Mouse (Mus musculus): Measurements from ENCODE around the gene Cep83. TPM values are rescaled to one million over a fixed set of nuclear protein-coding genes. Genes with fewer than 3 reads are reported as not detected.

The Cep83 gene
- 20.3 and 20.9 TPM in 2 replicates for polyA plus RNA-seq (2015; fragmentation: Nextera tagmentation; extraction: Ambion mirVana)

DNA sequence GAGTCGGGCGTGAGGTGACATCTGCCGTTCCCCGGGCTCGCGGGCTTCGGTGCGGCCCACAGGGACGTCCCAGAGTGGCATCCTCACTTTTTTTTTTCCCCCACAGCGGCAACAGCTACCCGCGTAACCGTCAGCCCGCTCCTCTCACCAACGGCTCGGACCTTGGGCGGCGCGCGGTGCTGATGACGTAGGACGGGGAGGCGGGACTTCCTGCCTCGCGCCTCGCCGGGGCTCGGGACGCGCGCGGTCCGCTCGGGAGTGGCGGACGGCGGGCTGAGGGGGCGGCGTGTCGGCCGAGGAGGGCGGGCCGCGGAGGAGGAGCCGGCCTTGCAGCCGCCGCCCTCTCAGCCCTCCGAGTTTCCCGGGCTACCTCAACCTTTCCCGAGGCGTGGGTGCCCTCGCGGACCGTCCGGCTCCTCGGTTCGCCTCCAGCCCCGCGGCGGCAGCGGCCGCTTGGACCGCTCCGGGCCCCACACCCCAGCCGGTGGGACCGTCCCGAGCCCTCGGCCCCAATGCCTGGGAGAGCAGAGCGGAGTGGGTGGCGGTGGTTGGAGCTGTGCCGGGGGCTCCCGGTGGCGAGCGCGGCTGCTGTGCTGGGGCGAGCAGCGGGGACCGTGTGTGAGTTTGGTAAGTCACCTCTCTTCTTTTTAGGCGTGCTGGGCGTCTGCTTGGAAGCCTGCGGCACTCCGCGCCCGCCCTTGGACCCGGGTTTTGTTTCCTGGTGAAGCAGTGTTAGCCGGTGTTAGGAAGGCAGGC lies at the start of gene Cep83:
Gene Cep83 (plus strand): TSS at position 235 of the 756 bp plus-strand sequence.
- no peaks in the 10 kb centered on the region for H3K9me3 ChIP-seq (ENCODE audit: control insufficient read depth, low read length)
- no peaks in the 10 kb centered on the region for H3K27me3 ChIP-seq (ENCODE audit: control insufficient read depth, insufficient read depth, low read depth, low read length)
- H3K36me3 ChIP-seq (ENCODE audit: control insufficient read depth, insufficient read depth, low read length), result no peaks in the 10 kb centered on the region
- under 1% methylated on average over 71 of the region's 86 CpGs for WGBS
- peaks cover 7% of the 10 kb centered on the region for H3K4me1 ChIP-seq (replicated peaks; ENCODE audit: control insufficient read depth, insufficient read depth, low read length)
- peak within 1 kb of the TSS; percentile 74 for H3K4me2 ChIP-seq (ENCODE audit: low read depth, low read length)
- H3K4me3 ChIP-seq (ENCODE audit: low read length), result peak within 1 kb of the TSS; percentile 99
- ATAC-seq (ENCODE audit: low read depth), result peak; percentile 99
- H3K9ac ChIP-seq (ENCODE audit: low read length), result peak within 1 kb of the TSS; percentile 98
- peak within 1 kb of the TSS; percentile 94 for H3K27ac ChIP-seq (ENCODE audit: low read length)

DNA sequence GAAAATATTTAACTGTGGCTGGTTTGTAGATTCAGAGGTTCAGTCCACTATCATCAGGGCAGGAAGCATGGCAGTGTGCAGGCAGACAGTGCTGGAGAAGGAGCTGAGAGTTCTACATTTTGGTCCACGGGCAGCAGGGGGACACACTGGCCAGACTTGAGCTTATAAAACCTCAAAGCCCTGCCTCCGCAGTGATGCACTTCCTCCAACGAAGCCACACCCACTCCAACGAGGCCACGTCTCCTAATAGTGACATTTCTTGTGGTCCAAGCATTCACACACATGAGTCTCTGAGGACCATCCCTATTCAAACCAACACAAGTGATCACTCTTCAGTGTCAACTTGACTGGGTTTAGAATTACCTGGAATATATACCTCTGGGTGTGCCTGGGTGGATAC lies 49.2 kb upstream of the Cep83 start:
- H3K4me3 ChIP-seq (ENCODE audit: low read length), result no peak overlapping the region
- no peaks in the 10 kb centered on the region for H3K36me3 ChIP-seq (ENCODE audit: control insufficient read depth, insufficient read depth, low read length)
- H3K9ac ChIP-seq (ENCODE audit: low read length), result no peak overlapping the region
- H3K9me3 ChIP-seq (ENCODE audit: control insufficient read depth, low read length), result no peaks in the 10 kb centered on the region
- ATAC-seq (ENCODE audit: low read depth), result no peak
- no peak overlapping the region for H3K27ac ChIP-seq (ENCODE audit: low read length)
- no peaks in the 10 kb centered on the region for H3K4me1 ChIP-seq (replicated peaks; ENCODE audit: control insufficient read depth, insufficient read depth, low read length)
- no peak overlapping the region for H3K4me2 ChIP-seq (ENCODE audit: low read depth, low read length)
- H3K27me3 ChIP-seq (ENCODE audit: control insufficient read depth, insufficient read depth, low read depth, low read length), result no peaks in the 10 kb centered on the region
- 72% methylated on average over 5 of the region's 5 CpGs for WGBS

DNA sequence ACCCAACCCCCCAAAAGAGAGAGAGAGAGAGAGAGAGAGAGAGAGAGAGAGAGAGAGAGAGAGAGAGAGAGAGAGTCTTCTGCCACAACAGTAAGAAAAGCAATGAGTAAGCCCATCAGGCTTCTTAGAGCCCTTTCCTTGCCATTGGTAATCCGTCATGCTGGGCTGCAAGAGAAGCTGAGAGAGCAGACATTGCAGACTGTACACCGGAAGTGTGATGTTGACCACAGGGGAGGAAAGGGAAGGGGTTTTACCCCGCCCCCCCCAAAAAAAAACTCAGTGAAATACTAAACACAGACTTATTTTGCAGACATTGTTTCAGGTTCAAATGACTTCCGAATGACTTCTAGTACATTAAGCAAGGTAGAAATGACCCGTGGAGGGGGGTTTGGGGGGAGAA lies 48.4 kb upstream of the Cep83 start:
- WGBS, result 54% methylated on average over 5 of the region's 5 CpGs
- Histone ChIP-seq H3K4me3 (ENCODE audit: low read length) (no peak overlapping the region), H3K4me1 (replicated peaks; ENCODE audit: control insufficient read depth, insufficient read depth, low read length) (no peaks in the 10 kb centered on the region), H3K9ac (ENCODE audit: low read length) (no peak overlapping the region), H3K36me3 (ENCODE audit: control insufficient read depth, insufficient read depth, low read length) (no peaks in the 10 kb centered on the region), H3K27me3 (ENCODE audit: control insufficient read depth, insufficient read depth, low read depth, low read length) (no peaks in the 10 kb centered on the region), H3K27ac (ENCODE audit: low read length) (no peak overlapping the region), H3K4me2 (ENCODE audit: low read depth, low read length) (no peak overlapping the region), H3K9me3 (ENCODE audit: control insufficient read depth, low read length) (no peaks in the 10 kb centered on the region)
- ATAC-seq (ENCODE audit: low read depth), result no peak

DNA sequence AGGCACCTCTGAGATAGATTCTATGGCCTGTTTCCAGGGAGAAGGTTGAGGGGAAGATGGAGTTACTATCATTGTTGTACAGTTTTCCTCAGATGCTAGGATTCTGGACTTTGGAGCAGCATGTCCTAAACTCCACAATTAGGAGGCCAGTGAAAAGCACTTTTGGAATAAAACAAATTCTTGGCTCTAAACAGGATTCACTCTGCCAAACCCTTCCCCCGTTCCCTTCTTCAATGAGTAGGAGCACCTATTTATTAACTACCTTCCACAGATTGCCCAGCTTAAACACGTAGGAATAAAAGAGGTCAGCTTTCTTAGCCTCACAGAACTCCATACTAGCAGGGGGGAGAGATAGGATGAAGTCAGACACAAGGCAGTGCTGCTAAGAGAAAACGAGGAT lies 24.4 kb upstream of the Cep83 start:
- Histone ChIP-seq H3K9ac (ENCODE audit: low read length) (no peak overlapping the region), H3K27me3 (ENCODE audit: control insufficient read depth, insufficient read depth, low read depth, low read length) (no peaks in the 10 kb centered on the region), H3K4me1 (replicated peaks; ENCODE audit: control insufficient read depth, insufficient read depth, low read length) (no peaks in the 10 kb centered on the region), H3K9me3 (ENCODE audit: control insufficient read depth, low read length) (no peaks in the 10 kb centered on the region), H3K4me2 (ENCODE audit: low read depth, low read length) (no peak overlapping the region), H3K27ac (ENCODE audit: low read length) (no peak overlapping the region), H3K4me3 (ENCODE audit: low read length) (no peak overlapping the region), H3K36me3 (ENCODE audit: control insufficient read depth, insufficient read depth, low read length) (no peaks in the 10 kb centered on the region)
- 61% methylated on average over 3 of the region's 3 CpGs for WGBS
- ATAC-seq (ENCODE audit: low read depth), result no peak

DNA sequence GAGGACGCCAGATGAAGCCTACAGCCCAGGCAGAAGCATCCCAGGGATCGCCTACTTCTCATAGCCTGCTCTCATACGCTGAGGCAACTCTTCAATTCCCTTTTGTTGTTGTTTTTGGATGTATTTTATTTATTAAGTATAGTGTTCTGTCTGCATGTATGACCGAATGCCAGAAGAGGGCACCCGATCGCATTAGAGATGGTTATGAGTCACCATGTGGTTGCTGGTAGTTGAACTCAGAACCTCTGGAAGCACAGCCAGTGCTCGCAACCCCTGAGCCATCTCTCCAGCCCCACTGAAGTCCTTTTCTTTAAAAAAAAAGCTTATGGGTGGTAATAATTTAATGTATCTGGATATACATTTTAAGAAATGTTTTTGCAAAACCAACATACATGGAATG lies 24.0 kb upstream of the Cep83 start:
- Histone ChIP-seq H3K4me1 (replicated peaks; ENCODE audit: control insufficient read depth, insufficient read depth, low read length) (no peaks in the 10 kb centered on the region), H3K27me3 (ENCODE audit: control insufficient read depth, insufficient read depth, low read depth, low read length) (no peaks in the 10 kb centered on the region), H3K9me3 (ENCODE audit: control insufficient read depth, low read length) (no peaks in the 10 kb centered on the region), H3K4me2 (ENCODE audit: low read depth, low read length) (no peak overlapping the region), H3K9ac (ENCODE audit: low read length) (no peak overlapping the region), H3K36me3 (ENCODE audit: control insufficient read depth, insufficient read depth, low read length) (no peaks in the 10 kb centered on the region), H3K27ac (ENCODE audit: low read length) (no peak overlapping the region), H3K4me3 (ENCODE audit: low read length) (no peak overlapping the region)
- no peak for ATAC-seq (ENCODE audit: low read depth)
- 87% methylated on average over 7 of the region's 7 CpGs for WGBS

DNA sequence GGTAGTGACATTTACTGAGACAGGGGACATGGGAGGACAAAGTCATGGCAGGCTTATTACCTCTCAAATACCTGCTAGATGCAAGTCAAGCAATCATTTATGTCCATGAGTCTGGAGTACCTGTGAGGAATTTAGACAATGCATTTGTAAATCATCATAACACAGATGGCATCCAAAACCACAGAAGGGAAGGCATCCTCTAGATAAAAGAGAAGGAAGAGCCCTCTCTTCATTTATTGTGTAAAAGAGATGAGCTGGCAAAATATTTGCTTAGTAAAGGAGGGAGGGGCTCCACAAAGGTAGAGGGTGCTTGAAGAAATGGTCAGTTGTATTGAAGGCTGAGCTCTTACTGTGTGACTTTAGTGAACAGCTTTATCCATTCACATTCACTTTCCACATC lies 20.3 kb upstream of the Cep83 start:
- ATAC-seq (ENCODE audit: low read depth), result no peak
- Histone ChIP-seq H3K27me3 (ENCODE audit: control insufficient read depth, insufficient read depth, low read depth, low read length) (no peaks in the 10 kb centered on the region), H3K9me3 (ENCODE audit: control insufficient read depth, low read length) (no peaks in the 10 kb centered on the region), H3K4me3 (ENCODE audit: low read length) (no peak overlapping the region), H3K4me1 (replicated peaks; ENCODE audit: control insufficient read depth, insufficient read depth, low read length) (no peaks in the 10 kb centered on the region), H3K4me2 (ENCODE audit: low read depth, low read length) (no peak overlapping the region), H3K36me3 (ENCODE audit: control insufficient read depth, insufficient read depth, low read length) (no peaks in the 10 kb centered on the region), H3K27ac (ENCODE audit: low read length) (no peak overlapping the region), H3K9ac (ENCODE audit: low read length) (no peak overlapping the region)

DNA sequence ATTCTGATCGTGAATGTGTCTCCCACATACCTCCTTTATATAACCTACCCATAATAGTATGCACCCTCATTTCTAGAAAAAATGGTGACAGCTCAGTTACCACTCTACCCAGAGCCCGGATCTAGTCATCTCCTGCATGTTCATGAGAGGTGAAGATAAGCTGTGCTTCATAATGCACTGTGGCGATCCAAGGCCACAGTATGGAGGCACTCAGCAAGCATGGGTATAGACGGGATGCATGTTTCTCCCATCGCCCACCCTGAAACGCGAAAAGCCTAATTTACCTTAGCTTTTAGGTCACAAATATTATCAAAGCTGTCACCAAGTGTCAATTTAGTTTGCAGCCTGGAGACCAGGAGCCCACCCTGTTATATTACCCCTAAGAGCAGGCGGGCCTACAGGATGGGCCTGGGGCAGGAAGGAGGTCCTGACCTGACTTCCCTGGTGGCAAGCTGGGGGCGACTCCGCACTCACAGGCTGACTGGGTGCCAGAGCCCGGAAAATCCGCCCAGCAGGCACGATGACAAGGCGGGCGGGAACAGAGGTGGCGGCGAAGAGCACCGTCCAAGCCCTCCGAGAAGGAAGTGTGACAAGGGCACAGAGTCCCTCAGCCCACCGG lies 544 bp upstream of the Cep83 start:
- WGBS, result 1% methylated on average over 20 of the region's 20 CpGs
- H3K27me3 ChIP-seq (ENCODE audit: control insufficient read depth, insufficient read depth, low read depth, low read length), result no peaks in the 10 kb centered on the region
- H3K4me2 ChIP-seq (ENCODE audit: low read depth, low read length), result peak overlapping the region; percentile 74
- H3K4me3 ChIP-seq (ENCODE audit: low read length), result peak overlapping the region; percentile 99
- peak; percentile 76 for ATAC-seq (ENCODE audit: low read depth)
- H3K9me3 ChIP-seq (ENCODE audit: control insufficient read depth, low read length), result no peaks in the 10 kb centered on the region
- no peaks in the 10 kb centered on the region for H3K36me3 ChIP-seq (ENCODE audit: control insufficient read depth, insufficient read depth, low read length)
- peak overlapping the region; percentile 98 for H3K9ac ChIP-seq (ENCODE audit: low read length)
- peaks cover 7% of the 10 kb centered on the region for H3K4me1 ChIP-seq (replicated peaks; ENCODE audit: control insufficient read depth, insufficient read depth, low read length)
- H3K27ac ChIP-seq (ENCODE audit: low read length), result peak overlapping the region; percentile 94

DNA sequence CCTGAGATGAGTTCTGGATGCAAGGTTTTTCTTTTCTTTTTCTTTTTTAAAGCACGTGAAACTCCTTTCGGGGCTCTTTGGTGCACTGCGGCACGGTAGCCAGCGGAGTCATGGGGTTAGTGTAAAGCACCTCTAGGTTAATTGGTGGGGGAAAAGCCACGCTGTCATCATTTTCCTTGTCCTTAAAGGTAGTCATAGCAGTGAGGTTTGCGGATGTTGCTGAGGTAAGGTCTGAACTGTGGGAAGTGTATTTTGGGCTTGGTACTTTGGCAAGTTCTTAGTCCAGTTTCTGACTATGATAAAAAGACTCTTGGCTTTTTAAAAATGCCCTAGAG lies 689 bp downstream of the Cep83 start:
- Histone ChIP-seq H3K4me1 (replicated peaks; ENCODE audit: control insufficient read depth, insufficient read depth, low read length) (peaks cover 7% of the 10 kb centered on the region), H3K4me2 (ENCODE audit: low read depth, low read length) (peak overlapping the region; percentile 70), H3K27me3 (ENCODE audit: control insufficient read depth, insufficient read depth, low read depth, low read length) (no peaks in the 10 kb centered on the region), H3K36me3 (ENCODE audit: control insufficient read depth, insufficient read depth, low read length) (no peaks in the 10 kb centered on the region), H3K27ac (ENCODE audit: low read length) (peak overlapping the region; percentile 94), H3K4me3 (ENCODE audit: low read length) (peak overlapping the region; percentile 99), H3K9ac (ENCODE audit: low read length) (peak overlapping the region; percentile 98), H3K9me3 (ENCODE audit: control insufficient read depth, low read length) (no peaks in the 10 kb centered on the region)
- WGBS, result 0% methylated on average over 7 of the region's 7 CpGs
- ATAC-seq (ENCODE audit: low read depth), result no peak

DNA sequence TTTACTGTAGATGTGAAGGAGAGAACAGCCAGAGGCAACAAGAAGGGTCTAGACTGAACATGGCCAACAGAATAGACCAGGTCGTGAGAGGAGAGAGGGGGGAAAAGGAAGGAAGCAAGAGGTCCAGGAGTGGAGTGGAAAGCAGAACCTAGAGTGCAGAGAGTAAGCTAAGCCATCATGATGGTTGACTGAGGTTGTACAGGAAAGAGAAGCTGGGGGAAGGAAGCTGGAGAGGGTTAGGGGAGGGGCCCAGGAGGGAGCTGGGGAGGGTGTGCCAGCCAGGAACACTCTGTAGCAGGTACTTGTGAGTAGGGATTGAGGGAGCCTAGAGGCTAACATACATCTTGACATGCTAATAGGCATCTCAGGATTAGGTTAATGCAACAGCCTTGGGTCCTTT lies 1.9 kb downstream of the Cep83 start:
- Histone ChIP-seq H3K4me1 (replicated peaks; ENCODE audit: control insufficient read depth, insufficient read depth, low read length) (peaks cover 7% of the 10 kb centered on the region), H3K4me3 (ENCODE audit: low read length) (no peak overlapping the region), H3K9me3 (ENCODE audit: control insufficient read depth, low read length) (no peaks in the 10 kb centered on the region), H3K9ac (ENCODE audit: low read length) (no peak overlapping the region), H3K36me3 (ENCODE audit: control insufficient read depth, insufficient read depth, low read length) (no peaks in the 10 kb centered on the region), H3K4me2 (ENCODE audit: low read depth, low read length) (peak overlapping the region; percentile 24; the same call in 1 of the 2 replicates), H3K27me3 (ENCODE audit: control insufficient read depth, insufficient read depth, low read depth, low read length) (no peaks in the 10 kb centered on the region), H3K27ac (ENCODE audit: low read length) (no peak overlapping the region)
- WGBS, result 45% methylated on average over 1 of the region's 1 CpGs
- ATAC-seq (ENCODE audit: low read depth), result no peak

All from lung, embryonic 16.5 days (tissue).